Comparison of ENCODE assay signal across 9 mouse cellular contexts in genomic region chr13:78426306-78426921, GRCm38 (mm10).
DNase-seq lines count a peak whose midpoint lies in the region; ATAC-seq and TF ChIP-seq lines count a peak whose summit lies in the region.
"Had no signal": no experiment of that assay in that cellular context is flagged by ENCODE, and none has a peak within 500 bp of the region (broad histone marks: within the 10 kb centered on the region; RNA-seq: fewer than 3 reads in every experiment).

No protein-coding gene starts in this region.

- no peak overlapping the region for H3K9ac ChIP-seq in hindbrain, embryonic 12.5 days
- no peak overlapping the region for H3K9ac ChIP-seq in midbrain, embryonic 16.5 days (ENCODE audit: low read depth, low read length)

- no peaks in the 10 kb centered on the region for H3K36me3 ChIP-seq in hindbrain, embryonic 12.5 days
- H3K36me3 ChIP-seq in midbrain, embryonic 16.5 days (ENCODE audit: control insufficient read depth, insufficient read depth, low read length), result no peaks in the 10 kb centered on the region

- H3K27ac ChIP-seq in left cerebral cortex, adult 2 months, result peak overlapping the region; percentile 65; the same call in 1 of the 2 replicates
- H3K27ac ChIP-seq in hindbrain, embryonic 12.5 days, result no peak overlapping the region
- peak overlapping the region; percentile 61 for H3K27ac ChIP-seq in midbrain, embryonic 16.5 days (ENCODE audit: low read length)

- H3K4me2 ChIP-seq in hindbrain, embryonic 12.5 days (replicated peaks), result peak overlapping the region; percentile 50
- no peak overlapping the region; the same call in 1 of the 2 replicates for H3K4me2 ChIP-seq in midbrain, embryonic 16.5 days (ENCODE audit: low read length)

- H3K4me1 ChIP-seq in hindbrain, embryonic 12.5 days, result peaks cover 20% of the 10 kb centered on the region
- peaks cover 16% of the 10 kb centered on the region; the same call in 1 of the 2 replicates for H3K4me1 ChIP-seq in midbrain, embryonic 16.5 days (ENCODE audit: control insufficient read depth, insufficient read depth, low read length)

- H3K27me3 ChIP-seq in hindbrain, embryonic 12.5 days, result no peaks in the 10 kb centered on the region
- H3K27me3 ChIP-seq in midbrain, embryonic 16.5 days (ENCODE audit: control insufficient read depth, insufficient read depth, low read depth, low read length), result no peaks in the 10 kb centered on the region

- no peak for ATAC-seq in hindbrain, embryonic 12.5 days (ENCODE audit: low FRiP score)
- no peak for ATAC-seq in midbrain, embryonic 16.5 days
- no peak for ATAC-seq in megakaryocyte, adult 5-6 weeks (ENCODE audit: poor library complexity, severe bottlenecking)
- ATAC-seq: intestine, postnatal 0 days had no signal

- intact Hi-C loops in left cerebral cortex, adult 2 months (cut with DNase I), result loop anchor here (5.0 kb wide), 3 partner anchors 151 to 231 kb away; no protein-coding TSS in a partner anchor

- H3K9me3 ChIP-seq in hindbrain, embryonic 12.5 days (replicated peaks), result no peaks in the 10 kb centered on the region
- no peaks in the 10 kb centered on the region for H3K9me3 ChIP-seq in midbrain, embryonic 16.5 days (replicated peaks; ENCODE audit: control insufficient read depth, low read length, poor library complexity, severe bottlenecking)

- WGBS in hindbrain, embryonic 12.5 days, result 33% methylated on average over 8 of the region's 8 CpGs
- 26% methylated on average over 8 of the region's 8 CpGs for WGBS in midbrain, embryonic 16.5 days

- peak; percentile 67 to 79 for DNase-seq in cerebellum, postnatal 10 days
- no peak for DNase-seq in cerebellum, adult 18-20 months
- no peak for DNase-seq in left cerebral cortex, adult 2 months (ENCODE audit: extremely low spot score in 1 of 2, low spot score in 2 of 2)
- DNase-seq in left cerebral cortex, adult 8-10 months (ENCODE audit: low spot score in 2 of 2), result no peak
- no peak for DNase-seq in adrenal gland, adult 8-10 months

- H3K4me3 ChIP-seq in left cerebral cortex, adult 2 months, result no peak overlapping the region; the same call in 1 of the 2 replicates
- H3K4me3 ChIP-seq in hindbrain, embryonic 12.5 days, result no peak overlapping the region
- no peak overlapping the region for H3K4me3 ChIP-seq in midbrain, embryonic 16.5 days (ENCODE audit: low read depth, low read length)

- no peak for TF ChIP-seq CTCF in left cerebral cortex, adult 2 months (IDR thresholded peaks at IDR 0.05)

Comparison
In these comparisons a context has a peak if more than half of its experiments do, and no peak if none do; other contexts are left out.
1. DNase-seq: peak in cerebellum, postnatal 10 days (2 of 2); none in cerebellum, adult 18-20 months (0 of 2), left cerebral cortex, adult 2 months (0 of 2), left cerebral cortex, adult 8-10 months (0 of 2) and adrenal gland, adult 8-10 months (single experiment).